Mouse (Mus musculus) layer of hippocampus, postnatal 25 days (tissue): Measurements from ENCODE around the gene Mrpl9. TPM values are rescaled to one million over a fixed set of nuclear protein-coding genes. Genes with fewer than 3 reads are reported as not detected.
A peak's percentile ranks its signal among the peaks of the same experiment; 100 is the strongest.

Source experiments
- DNase-seq, 2 experiments: peaks; one replicate each; pipeline ENCODE4 v3.0.0; 2022; ENCODE audit warnings: mixed read lengths in 2 of 2, low spot score in 1 of 2; ENCODE audit errors: extremely low spot score in 1 of 2
- total RNA-seq, 2 experiments: library from RNA; stranded (reverse); gene quantifications; 2 replicates each; pipeline ENCODE4 v1.2.3; 2021

The Mrpl9 gene
- total RNA-seq, 2 experiments from 2014 or later: 42.1 to 46.8 TPM

GRCm38 (mm10) chr3:94463926-94464578, 20.9 kb downstream of the Mrpl9 start:
- no peak for DNase-seq

GRCm38 (mm10) chr3:94465632-94466430, 22.7 kb downstream of the Mrpl9 start:
- DNase-seq: peak; percentile 40 to 56

- no peak for DNase-seq
These were observed 25.8 kb downstream of the Mrpl9 start for GRCm38 (mm10) chr3:94468931-94469330.

GRCm38 (mm10) chr3:94472447-94473114, 29.5 kb downstream of the Mrpl9 start:
- no peak for DNase-seq

GRCm38 (mm10) chr3:94473115-94473505, 30.0 kb downstream of the Mrpl9 start:
- no peak for DNase-seq

GRCm38 (mm10) chr3:94473567-94474232, 30.6 kb downstream of the Mrpl9 start:
- no peak for DNase-seq

- no peak for DNase-seq
These were observed 33.4 kb downstream of the Mrpl9 start for GRCm38 (mm10) chr3:94476301-94477035.

- no peak for DNase-seq
These were observed 34.3 kb downstream of the Mrpl9 start for GRCm38 (mm10) chr3:94477444-94477843.

GRCm38 (mm10) chr3:94477981-94478422, 34.9 kb downstream of the Mrpl9 start, which contains the start of gene Celf3:
TSS of gene Celf3 (plus strand) at chr3:94478295.
- peak; percentile 39 to 69 for DNase-seq

GRCm38 (mm10) chr3:94478591-94479169, 35.6 kb downstream of the Mrpl9 start:
- DNase-seq: no peak

- DNase-seq: no peak
These were observed 36.4 kb downstream of the Mrpl9 start for GRCm38 (mm10) chr3:94479564-94479963.

GRCm38 (mm10) chr3:94480291-94480884, 37.3 kb downstream of the Mrpl9 start, which contains the start of gene Riiad1:
TSS of gene Riiad1 (minus strand) at chr3:94480341.
- no peak for DNase-seq

- DNase-seq: no peak
These were observed 38.3 kb downstream of the Mrpl9 start for GRCm38 (mm10) chr3:94481429-94481828.

GRCm38 (mm10) chr3:94482764-94483385, 39.8 kb downstream of the Mrpl9 start:
- DNase-seq: no peak

GRCm38 (mm10) chr3:94483790-94484439, 40.8 kb downstream of the Mrpl9 start:
- peak; percentile 85 to 87 for DNase-seq

- DNase-seq: peak in 1 of 2 experiments; percentile 53
These were observed 42.8 kb downstream of the Mrpl9 start for GRCm38 (mm10) chr3:94485922-94486321.

- peak; percentile 24 to 33 for DNase-seq
These were observed 44.5 kb downstream of the Mrpl9 start for GRCm38 (mm10) chr3:94487581-94487980.

GRCm38 (mm10) chr3:94497162-94497561, 54.0 kb downstream of the Mrpl9 start:
- DNase-seq: no peak
